Mouse (Mus musculus) C2C12 (cell line): Measurements from ENCODE around the gene Nxt1.

Experiments
- CTCF ChIP-seq: IDR thresholded peaks from one replicate; pipeline ENCODE4 v1.5.1; 2011; ENCODE audit not compliant: control insufficient read depth, insufficient read depth, insufficient read length
- MAX ChIP-seq: IDR thresholded peaks from one replicate; pipeline ENCODE4 v1.6.1; 2011; ENCODE audit warnings: mild to moderate bottlenecking, control low read depth
- USF1 ChIP-seq: IDR thresholded peaks from one replicate; pipeline ENCODE4 v1.6.1; 2011; ENCODE audit warnings: low read depth, mild to moderate bottlenecking, control low read depth, moderate library complexity

DNA sequence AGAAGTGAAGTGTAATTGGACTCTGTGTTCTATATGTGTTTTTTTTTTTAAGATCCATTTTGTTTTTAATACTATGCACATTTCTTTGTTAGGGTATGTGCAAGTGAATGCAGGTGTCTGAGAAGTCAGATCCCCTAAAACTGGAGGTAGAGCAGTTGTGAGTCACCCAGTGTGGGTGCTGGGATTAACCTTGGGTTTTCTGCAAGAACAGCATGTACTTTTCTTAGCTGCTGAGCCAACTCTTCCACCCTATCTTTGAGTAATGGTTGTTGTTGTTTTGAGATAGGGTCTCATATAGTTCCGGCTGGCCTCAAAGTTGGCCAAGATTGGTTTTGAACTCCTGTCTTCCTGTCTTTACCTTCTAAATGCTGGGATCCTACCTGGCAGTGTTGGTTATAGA is 10.6 kb downstream of the Nxt1 start:
- TF ChIP-seq CTCF = no peak
- no peak for TF ChIP-seq MAX
- TF ChIP-seq USF1 = no peak
